Mouse (Mus musculus): ENCODE data around the gene Gm38100.

Gm38100 gene

GRCm38 (mm10) chr1:175970710-175971109 lies 50.6 kb downstream of the Gm38100 start:
- no peak for DNase-seq (ENCODE audit: low spot score)

Measured in spleen, adult 12 weeks (tissue).